Mouse (Mus musculus) ES-Bruce4 (cell line): Measurements from ENCODE around the gene Sema6b.

ENCODE experiments used
- CTCF ChIP-seq: IDR thresholded peaks from one replicate; pipeline ENCODE4 v1.8.1; 2011; ENCODE audit warnings: low read depth, low read length
- EP300 ChIP-seq: IDR thresholded peaks from 2 replicates; pipeline ENCODE4 v1.6.1; 2011; ENCODE audit warnings: low read depth, low read length; ENCODE audit not compliant: insufficient read depth
- POLR2A ChIP-seq: IDR thresholded peaks from one replicate; pipeline ENCODE4 v1.8.1; 2011; ENCODE audit warnings: low read length; ENCODE audit not compliant: insufficient read depth

DNA sequence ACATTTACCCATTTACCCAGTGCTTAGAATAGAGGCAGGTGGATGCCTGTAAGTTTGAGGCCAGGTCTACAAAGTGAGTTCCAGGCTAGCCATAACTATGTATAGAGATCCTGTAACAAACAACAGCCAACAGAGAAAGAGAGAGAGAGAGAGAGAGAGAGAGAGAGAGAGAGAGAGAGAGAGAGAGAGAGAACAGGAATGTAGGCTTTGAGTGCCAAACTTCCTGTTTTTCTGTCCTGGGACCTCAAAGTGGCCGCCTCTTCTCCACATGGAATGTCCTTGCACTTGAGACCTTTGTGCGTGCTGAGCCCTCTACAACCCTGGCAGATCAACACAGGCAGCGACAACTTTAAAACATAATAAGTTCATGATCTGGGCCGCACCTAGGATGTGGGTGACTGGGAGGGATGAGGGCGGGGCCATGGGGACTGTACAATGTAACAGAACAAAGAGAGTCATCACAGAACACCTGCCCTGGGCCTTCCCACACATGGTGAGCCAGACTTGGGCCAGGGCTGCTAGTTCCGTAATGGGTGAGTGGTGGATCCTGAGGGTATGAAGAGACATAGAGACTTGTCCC lies 23.5 kb upstream of the Sema6b start:
- TF ChIP-seq POLR2A: no peak
- no peak for TF ChIP-seq CTCF
- TF ChIP-seq EP300: no peak
